Mouse (Mus musculus) left cerebral cortex, postnatal 10 days (tissue): ENCODE data around the gene Myh9. TPM values are rescaled to one million over a fixed set of nuclear protein-coding genes. Genes with fewer than 3 reads are reported as not detected.

ENCODE experiments used
- DNase-seq, 2 experiments: peaks; one replicate each; pipeline ENCODE4 v3.0.0; 2021 to 2022; ENCODE audit warnings: low spot score in 2 of 2, mixed read lengths in 1 of 2; ENCODE audit errors: extremely low spot score in 1 of 2
- intact Hi-C: fragments of 180-260 bp; cut with DNase I; formaldehyde crosslinking; loops from one replicate; pipeline ENCODE4 v1.15.1; 2025
- total RNA-seq, 2 experiments: library from RNA; stranded (reverse); gene quantifications; 2 replicates each; pipeline ENCODE4 v1.2.3; 2021

The Myh9 gene
- total RNA-seq, 2 experiments from 2014 or later: 58.2 to 58.8 TPM

DNA sequence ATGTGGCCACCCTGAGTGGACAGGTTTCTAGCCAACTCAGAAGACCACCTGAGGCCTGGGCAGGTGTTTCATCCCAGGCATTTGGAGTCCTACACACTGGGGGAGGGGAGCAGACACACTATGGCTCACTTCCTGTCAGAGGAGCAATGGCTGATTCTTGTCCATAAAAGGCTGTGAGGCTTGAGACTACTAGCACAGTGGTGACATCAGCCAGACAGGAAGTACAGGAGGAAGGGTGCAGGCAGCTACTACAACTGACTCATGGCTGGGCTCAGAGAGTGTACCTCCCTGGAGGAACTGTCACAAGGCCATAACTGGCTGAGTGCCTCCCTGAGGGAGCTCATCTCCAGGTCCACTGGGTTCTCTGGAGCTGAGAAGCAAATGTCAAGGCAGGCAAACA lies 41.5 kb downstream of the Myh9 start:
- DNase-seq: peak in 1 of 2 experiments; percentile 74

DNA sequence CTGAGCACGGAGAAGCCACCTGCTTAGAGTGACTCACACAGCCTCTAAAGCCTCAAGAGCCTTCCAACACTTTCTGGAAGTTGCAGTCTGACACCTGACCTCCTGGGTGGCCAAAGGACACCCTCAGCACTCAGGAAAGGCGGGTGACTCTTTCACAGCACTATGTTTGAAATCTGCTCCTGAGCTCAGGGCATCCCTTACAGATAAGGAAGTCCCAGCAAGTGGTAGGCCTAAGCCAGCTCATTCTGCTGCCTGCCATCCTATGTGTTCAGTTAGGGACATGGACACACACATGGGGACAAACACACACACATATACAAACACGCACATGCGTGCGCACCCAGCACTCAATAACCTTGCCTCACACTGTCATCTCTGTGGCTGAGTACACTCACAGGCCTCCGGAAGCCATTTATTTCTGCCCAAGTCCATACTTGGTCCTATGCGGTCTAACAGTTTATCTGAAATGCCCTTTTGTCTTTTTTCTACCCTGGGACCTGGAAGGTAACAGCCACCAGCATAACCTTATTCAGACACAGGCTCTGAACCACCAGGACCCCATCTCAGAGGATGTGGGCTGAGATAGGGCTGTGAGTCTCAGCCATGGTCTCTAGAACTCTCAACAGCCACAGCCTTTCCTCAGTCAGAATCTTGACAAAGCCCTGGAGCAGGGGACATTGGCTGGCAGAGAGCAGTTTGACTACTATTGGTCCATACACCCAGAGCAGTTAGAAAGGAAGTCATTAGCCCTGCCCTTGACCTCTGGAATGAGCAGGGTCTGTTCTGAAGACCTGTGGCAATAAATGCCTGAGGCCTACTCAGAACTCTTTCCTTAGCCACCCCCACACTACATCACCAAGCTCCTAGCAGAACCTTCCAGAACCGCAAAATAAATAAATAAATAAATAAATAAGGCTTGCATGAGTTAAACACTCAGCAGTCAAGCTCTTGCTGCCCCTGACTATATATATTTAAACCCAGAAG lies 42.2 kb downstream of the Myh9 start:
- intact Hi-C loops: loop anchor here (5.0 kb wide), 1 partner anchor 43 kb away; the partner anchor contains the start of gene Myh9
- no peak for DNase-seq

More for the DNA sequence above, 41.5 kb downstream of the Myh9 start:
- intact Hi-C loops: loop anchor here (5.0 kb wide), 1 partner anchor 42 kb away; the partner anchor contains the start of gene Myh9

DNA sequence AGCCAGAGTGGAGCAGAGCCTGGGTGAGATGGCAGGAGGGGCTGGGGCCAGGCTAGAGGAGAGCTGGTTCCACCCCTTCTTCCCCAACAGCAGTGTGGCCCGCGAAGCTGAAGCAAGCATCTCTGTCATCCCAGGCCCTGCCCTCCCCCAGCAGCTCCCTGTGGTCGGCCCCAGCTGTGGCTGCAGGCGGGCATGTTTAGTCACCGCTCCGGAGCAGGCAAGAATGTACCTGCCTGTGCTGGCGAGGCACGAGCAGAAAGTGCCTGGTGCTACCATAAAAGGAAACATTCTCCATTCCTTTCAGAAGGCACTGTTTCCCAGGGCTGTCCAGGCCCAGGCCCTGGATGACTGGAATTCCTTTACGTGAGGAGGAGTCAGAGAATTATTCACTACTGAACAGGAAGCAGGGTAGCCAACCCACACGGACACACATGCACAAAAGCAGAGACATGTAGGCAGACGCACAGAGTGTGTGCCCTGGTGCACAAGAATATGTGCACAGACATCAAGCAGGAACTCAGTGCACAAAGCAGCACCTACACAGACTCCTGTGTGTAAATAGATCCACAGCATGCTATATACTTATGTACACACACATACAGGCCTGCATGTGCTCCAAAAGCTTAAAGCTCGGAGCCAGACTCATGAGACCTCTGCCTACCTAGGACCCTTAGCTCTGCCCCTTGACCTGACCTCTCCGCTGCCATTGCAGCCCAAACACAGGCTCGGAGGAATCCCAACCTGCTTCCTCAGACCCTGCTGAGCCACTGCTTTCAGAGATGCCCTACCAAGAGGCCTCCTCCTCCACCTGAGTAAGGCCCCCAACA lies 43.1 kb downstream of the Myh9 start:
- DNase-seq: peak in 1 of 2 experiments; percentile 69
- intact Hi-C loops: no loop called here

DNA sequence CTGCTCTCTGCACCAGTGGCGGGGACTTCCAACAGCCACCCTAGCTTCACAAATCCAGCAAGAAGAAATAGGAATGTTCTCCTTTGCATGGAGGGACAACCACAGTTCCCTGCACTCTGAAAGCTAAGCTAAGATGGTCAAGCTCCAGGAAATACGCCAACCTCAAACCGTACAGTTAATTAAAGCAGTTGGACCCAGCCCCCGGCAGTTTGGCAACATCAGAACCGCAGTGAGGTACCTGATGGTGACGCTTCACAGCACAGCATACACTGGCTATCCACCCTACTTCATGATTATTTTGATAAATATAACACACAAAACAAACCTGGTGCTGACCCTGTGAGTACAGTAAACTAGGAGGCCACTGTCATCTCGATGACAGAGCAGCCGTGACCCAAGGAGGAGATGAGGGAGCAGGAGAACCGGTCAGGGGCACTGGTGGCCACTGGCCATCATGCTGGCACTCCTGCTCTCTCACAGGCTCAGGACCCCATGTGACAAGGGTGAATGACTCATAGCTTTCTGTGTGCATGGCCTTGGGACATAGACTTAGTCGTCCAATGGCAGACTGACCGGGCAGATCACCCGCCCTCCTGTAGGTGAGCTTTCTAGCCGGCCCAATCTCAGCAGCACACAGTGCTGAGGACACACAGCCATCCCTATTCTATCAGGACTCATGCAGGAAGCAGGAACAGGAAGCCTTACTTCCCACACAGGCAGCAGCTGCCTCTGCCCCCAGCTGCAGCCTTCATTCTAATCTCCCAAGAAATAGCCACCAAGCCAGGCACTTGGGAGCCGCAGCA lies 44.2 kb downstream of the Myh9 start:
- intact Hi-C loops: no loop called here
- DNase-seq: no peak

DNA sequence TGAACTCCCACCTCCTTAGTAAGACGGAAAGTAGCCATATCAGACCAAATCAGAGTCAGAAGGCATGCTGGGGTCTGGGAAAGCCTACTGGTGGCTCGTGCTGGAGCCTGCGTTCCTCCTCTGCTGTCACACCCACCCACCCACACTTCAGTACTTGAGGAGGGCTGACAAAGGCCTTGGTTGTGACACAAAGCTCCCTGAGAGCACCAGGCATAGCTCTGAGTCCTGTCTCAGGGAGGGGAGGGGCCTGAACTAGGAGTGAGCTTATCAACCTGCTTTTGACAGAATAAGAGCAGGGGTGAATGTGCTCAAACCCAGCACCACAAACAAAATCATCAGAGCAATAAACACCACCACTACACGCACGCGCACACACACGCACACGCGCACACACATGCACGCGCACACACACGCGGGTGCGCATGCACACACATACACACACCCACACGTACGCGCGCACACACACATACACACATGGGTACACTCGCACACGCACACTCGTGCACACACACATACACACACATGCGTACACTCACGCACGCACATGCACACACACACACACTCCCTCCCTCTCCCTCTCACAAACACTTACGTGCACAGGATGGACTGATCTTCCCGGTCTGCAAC lies 45.5 kb downstream of the Myh9 start:
- DNase-seq: no peak
- intact Hi-C loops: no loop called here

DNA sequence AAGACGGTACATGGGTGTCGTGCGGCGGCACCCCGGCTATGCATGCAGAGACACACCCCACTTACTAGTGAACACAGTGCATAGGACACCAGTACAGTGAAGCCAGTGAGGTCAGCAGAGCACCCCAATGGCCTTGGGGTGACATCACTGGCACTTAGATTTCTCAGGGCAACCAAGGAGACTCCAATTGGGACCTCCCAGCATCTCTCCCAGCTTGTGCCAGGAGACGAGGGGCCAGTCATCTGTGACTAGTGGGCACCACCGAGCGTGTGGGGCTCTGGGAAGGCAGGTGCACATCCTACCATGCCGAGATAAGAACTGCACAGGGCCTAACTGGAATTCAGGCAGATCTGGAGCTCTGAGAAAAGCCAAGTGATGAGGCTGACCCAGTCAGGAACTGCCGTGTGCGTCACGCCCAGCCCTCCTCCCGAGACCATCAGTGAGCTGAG lies 47.0 kb downstream of the Myh9 start:
- DNase-seq: no peak
- intact Hi-C loops: no loop called here

DNA sequence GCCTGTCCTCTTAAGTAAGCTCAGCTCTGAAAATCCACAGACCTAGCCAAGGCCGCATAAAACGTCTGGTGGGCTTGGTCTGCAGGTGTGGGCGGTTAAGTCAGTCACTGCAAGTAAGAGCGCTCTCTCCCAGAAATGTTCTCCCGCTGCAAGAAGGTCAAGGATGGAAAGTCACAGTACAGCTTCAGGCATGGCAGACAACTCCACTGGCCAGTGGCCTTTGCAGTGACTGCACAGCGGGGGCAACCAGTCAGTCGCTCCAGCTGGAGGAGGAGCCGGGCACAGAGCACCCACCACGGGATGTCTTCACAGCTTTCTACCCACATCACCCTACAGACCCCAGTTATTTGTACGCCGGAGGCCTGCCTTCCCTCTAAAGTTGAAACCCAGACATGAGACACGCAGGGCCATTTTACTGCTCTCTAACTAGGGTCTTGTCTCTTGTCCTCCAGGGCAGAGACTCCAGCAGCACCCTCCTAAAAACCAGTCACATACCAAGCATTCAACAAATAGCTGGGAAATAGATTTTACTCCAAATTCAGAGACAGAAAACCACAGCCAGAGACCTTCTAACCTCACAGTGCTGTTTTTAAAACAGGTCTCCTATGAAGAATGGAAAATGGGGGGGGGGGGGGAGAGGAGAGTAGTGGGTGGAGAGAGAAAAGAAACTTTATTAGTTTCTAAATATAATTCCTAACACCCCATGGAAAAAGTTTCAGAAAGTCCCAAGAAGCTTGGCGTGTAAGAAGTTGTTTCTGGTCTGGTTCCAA lies 47.7 kb downstream of the Myh9 start:
- intact Hi-C loops: no loop called here
- DNase-seq: no peak

DNA sequence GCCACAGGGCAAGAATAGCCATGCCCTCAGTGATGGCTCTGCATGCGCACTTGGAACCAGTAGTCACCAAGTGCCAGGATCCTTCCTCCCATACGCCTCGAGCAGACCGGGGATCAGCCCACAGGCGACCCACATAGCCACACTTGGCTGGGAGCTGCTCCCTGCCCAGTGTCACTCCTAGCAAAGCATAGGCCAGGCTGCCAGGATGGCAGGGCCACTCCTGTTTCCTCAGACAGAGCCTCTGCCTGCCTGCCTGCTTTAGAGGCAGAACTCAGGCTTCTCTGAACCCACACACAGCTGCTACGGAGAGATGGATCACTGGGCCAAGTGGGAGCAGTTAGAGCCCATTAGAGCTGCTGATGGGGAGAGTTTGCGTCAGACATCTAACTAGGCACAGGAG lies 48.4 kb downstream of the Myh9 start:
- DNase-seq: no peak
- intact Hi-C loops: no loop called here

DNA sequence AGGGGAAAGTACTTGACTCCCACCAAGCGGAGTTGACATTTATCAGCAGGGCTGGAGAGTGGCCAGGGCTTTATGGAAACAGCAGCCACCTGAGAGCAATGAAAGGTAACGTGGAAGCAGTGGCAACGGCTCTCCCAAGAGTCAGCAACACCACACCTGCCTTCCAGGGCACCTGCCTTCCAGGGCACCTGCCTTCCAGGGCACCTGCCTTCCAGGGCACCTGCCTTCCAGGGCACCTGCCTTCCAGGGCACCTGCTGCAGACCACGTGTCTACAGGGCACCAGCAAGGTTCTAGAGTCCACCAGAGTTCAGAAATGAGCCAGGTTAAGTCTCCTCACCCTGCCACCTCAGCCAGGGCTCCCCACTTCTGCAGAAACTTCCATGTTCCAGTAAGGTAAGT lies 48.9 kb downstream of the Myh9 start:
- no peak for DNase-seq
- intact Hi-C loops: no loop called here

DNA sequence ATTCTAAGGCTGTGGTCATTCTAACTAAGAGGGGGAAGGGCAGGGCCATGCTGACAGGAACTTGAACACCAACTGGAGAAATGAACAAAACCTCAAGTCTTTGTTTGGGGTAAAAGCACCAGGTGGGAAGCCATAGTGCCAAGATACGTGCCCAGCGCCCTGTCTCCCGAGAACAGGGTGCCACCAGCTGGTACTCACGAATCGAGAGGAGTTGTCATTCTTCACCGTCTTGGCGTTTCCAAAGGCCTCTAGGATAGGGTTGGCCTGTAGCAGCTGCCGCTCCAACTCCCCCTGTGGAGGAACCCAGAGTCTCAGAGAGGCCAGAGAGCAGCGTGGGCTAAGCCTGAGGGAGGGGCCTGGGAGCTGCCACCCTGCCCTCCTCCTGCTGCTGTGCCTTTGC lies 49.9 kb downstream of the Myh9 start:
- intact Hi-C loops: no loop called here
- no peak for DNase-seq

DNA sequence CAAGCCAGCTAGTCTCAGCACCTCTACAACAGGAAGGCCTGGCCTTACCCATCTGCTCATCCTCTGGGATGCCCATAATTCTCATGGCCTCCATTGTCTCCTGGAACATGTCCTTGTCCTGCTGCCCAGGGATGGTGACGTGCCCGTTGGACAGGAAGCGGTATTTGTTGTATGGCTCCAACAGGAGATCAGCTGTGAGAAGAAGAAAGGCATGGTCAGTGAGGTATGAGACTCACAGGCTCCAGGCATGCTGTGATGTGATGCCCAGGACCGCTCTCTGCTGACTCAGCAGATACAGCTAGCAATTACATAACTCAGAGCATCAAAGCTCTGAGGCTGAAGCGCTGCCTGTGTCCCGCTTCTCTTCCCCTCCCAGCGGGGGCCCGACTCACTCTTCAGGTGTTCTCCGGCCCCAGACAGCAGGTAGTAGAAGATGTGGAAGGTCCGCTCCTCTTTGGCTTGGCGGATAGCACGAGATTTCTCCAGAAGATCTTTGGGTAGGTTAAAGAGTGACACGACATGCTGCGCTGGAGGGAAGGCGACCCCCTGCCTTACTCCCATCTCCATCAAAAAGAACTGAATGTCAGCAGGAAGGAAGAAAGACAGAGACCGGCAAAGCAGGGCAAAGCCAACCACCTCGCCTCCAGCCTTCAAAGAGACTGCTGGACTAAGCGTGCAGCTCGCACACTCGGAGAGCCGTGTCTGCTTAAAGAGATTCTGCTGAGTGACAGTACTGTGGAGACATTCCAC lies 51.1 kb downstream of the Myh9 start:
- intact Hi-C loops: no loop called here
- no peak for DNase-seq

DNA sequence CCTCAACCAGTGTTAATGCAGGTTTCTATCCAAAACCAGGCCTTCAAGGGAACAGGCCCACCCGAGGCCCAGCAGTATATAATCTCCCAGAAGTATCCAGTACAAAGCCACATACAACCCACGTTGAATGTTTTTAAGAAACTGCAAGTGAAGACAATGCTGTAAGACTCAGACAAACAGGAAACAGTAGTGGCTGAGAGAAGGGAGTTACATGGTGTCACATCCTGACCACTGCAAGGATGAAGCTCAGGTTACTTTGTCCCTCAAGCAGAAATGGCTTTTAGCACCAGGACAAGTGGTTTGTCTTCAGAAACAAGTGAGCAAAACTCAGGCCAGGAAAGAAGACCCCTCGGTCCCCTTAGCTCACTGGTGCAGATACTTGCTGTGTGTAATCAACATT lies 52.8 kb downstream of the Myh9 start:
- intact Hi-C loops: no loop called here
- no peak for DNase-seq

DNA sequence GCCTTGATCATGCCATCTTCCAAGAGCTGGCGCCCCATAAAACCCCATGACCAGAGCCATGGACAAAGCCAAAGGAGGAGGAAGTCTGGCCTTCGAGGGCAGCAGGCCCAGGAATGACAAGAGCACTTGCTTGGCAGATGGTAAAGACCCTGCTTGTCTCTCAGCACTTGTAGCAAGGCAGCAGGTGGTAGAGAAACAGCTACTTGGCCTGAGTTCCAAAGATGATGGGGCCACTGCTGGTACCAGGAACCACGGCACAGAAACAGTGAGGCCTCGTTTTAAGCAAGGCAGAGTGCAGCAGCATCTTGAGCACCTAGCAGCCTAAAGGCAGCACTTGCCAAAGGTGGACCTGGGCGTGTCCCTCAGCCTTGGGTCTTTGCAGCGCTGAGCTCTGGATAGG lies 53.6 kb downstream of the Myh9 start:
- intact Hi-C loops: no loop called here
- peak in 1 of 2 experiments; percentile 66 for DNase-seq

DNA sequence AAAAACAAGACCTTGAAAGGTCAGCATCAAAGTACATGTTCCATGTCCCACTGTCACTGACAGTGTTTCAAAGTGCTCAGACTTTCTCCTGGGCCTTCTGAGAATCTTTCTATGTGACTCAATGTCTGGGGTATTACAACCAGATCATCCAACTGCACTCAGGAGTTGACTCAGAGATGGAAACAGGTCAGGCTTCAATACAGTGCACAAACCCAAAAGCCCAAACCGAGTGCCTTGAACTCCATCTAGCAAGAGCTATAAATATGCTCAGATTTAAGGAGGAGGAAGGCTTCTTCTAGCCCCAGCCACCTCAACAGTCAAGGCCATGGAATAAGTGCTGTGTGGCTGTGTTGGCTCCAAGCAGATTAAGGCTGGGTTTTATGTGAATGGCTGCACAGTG lies 56.2 kb downstream of the Myh9 start:
- no peak for DNase-seq
- intact Hi-C loops: no loop called here

DNA sequence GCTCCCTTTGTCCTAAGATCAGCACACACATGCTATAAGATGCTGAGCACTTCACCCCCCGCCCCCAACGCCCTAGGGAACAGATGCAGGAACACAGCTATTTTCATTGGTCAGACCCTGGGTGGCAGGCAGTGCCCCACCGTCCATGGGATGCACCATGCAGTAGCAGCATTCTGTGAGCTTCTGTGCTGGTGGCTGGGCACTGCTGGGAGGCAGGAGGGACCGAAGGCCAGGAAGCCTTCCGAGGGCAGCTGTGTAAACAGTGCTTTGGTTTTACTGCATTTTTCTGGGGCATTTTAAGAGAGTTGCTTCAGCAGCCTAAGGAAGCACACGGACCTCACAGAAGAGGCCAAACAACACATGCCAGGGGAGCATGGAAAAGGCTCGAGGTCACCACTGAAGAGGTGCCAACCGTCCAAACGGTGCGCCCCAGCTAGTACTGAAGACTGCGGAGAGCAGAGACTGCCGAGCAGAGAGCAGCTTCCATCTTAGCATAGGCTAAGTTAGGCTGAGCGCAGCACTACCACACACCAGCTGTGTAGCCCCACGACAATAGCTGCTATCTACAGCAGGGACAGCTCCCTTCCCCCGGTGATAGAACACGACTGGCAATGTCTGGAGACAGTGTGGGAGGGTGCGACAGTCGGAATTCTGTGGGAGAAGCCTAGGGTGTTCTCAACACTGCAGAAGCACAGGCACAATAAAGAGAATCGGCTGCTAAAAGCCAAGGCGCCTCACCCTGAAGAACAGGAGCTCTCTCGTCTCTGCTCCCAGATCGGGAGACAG lies 57.7 kb downstream of the Myh9 start:
- intact Hi-C loops: no loop called here
- peak; percentile 56 to 61 for DNase-seq

DNA sequence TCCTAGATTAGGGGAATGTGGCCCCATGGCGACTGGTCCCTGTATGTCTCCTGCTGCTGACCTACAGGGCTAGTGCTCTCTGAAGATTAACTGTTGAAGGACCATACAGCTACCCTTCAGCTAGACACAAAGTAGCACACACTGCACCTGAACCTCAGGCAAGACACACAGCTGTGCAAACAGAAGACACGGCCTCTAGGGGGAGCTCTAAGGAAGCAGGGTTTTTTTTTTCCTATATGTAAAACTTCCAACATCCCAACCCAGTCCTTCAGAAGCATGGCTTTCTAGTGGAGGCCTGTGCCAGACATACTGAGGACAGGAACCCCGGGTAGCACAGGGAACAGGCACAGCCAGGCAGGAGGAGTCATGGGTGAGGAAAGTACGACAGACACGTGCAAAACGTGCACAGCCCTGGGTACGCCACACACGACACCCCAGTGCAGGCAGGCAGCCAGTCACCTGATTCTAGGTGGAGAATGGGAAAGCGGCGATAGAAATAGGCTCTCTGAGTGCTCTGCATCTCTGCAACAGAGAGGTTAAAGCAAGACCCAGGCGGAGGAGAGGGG lies 59.4 kb downstream of the Myh9 start:
- intact Hi-C loops: no loop called here
- no peak for DNase-seq
